Mouse (Mus musculus) megakaryocyte progenitor cell, adult 5-6 weeks (primary cell): ENCODE measurements around the gene Gm3646. TPM values are rescaled to one million over a fixed set of nuclear protein-coding genes. Genes with fewer than 3 reads are reported as not detected.

Experiments
- total RNA-seq, 2 experiments: library from RNA; stranded (forward) in 1 of 2; stranded (reverse) in 1 of 2; fragments of 157-497, 149-512 nt in 1 of 2; fragments of 200-1000 nt in 1 of 2; gene quantifications; 2 replicates each; pipeline versions ENCODE4 v1.2.3 to v1.2.4; 2015 to 2017

The Gm3646 gene
- total RNA-seq, 2 experiments from 2014 or later, result not detected

Other genes with a start within 250 kb of the Gm3646 start
- gene Rnf149, start 227.9 kb downstream of the Gm3646 start, total RNA-seq (2015), result 22.3 and 27.5 TPM in 2 replicates
- 32.7 and 35.9 TPM in 2 replicates for gene Rnf149, start 227.9 kb downstream of the Gm3646 start, total RNA-seq (2017)
- not detected in 2 replicates for gene Creg2, start 153.9 kb downstream of the Gm3646 start, total RNA-seq (2015)
- gene Creg2, start 153.9 kb downstream of the Gm3646 start, total RNA-seq (2017), result not detected in 2 replicates
- 0.10 and 0.59 TPM in 2 replicates for gene Rfx8, start 84.3 kb downstream of the Gm3646 start, total RNA-seq (2015)
- gene Rfx8, start 84.3 kb downstream of the Gm3646 start, total RNA-seq (2017), result 0.34 and 0.62 TPM in 2 replicates
- 13.3 and 19.2 TPM in 2 replicates for gene Map4k4, start 95.6 kb upstream of the Gm3646 start, total RNA-seq (2015)
- gene Map4k4, start 95.6 kb upstream of the Gm3646 start, total RNA-seq (2017), result 42.5 and 66.7 TPM in 2 replicates